Comparison of ENCODE assay signal across 26 mouse cellular contexts in genomic region chr11:88860641-88861040, GRCm38 (mm10). TPM values are rescaled to one million over a fixed set of nuclear protein-coding genes. Genes with fewer than 3 reads are reported as not detected.
DNase-seq lines count a peak whose midpoint lies in the region; ATAC-seq and TF ChIP-seq lines count a peak whose summit lies in the region.
"Had no signal": no experiment of that assay in that cellular context is flagged by ENCODE, and none has a peak within 500 bp of the region (broad histone marks: within the 10 kb centered on the region; RNA-seq: fewer than 3 reads in every experiment).

No protein-coding gene starts in this region.

- no peaks in the 10 kb centered on the region for H3K27me3 ChIP-seq in heart, embryonic 15.5 days
- no peaks in the 10 kb centered on the region; the same call in 1 of the 2 replicates for H3K27me3 ChIP-seq in kidney, embryonic 14.5 days (ENCODE audit: control insufficient read depth, insufficient read depth, low read length)
- H3K27me3 ChIP-seq: limb, embryonic 15.5 days; liver, embryonic 13.5 days; megakaryocyte, embryonic 14.5 days had no signal

- no peak overlapping the region for H3K4me2 ChIP-seq in heart, embryonic 15.5 days
- H3K4me2 ChIP-seq in kidney, embryonic 14.5 days (replicated peaks; ENCODE audit: low read depth, low read length), result no peak overlapping the region
- H3K4me2 ChIP-seq: forebrain, embryonic 13.5 days; hindbrain, embryonic 14.5 days; limb, embryonic 15.5 days; liver, embryonic 13.5 days; midbrain, embryonic 12.5 days; neural tube, embryonic 13.5 days had no signal

- H3K9ac ChIP-seq in heart, embryonic 15.5 days, result no peak overlapping the region
- H3K9ac ChIP-seq in kidney, embryonic 14.5 days (ENCODE audit: low read depth, low read length), result no peak overlapping the region
- H3K9ac ChIP-seq: forebrain, embryonic 13.5 days; hindbrain, embryonic 14.5 days; limb, embryonic 15.5 days; liver, embryonic 13.5 days; midbrain, embryonic 12.5 days; neural tube, embryonic 13.5 days had no signal

- H3K36me3 ChIP-seq in heart, embryonic 15.5 days, result no peaks in the 10 kb centered on the region
- no peaks in the 10 kb centered on the region for H3K36me3 ChIP-seq in kidney, embryonic 14.5 days (ENCODE audit: control insufficient read depth, insufficient read depth, low read length)
- H3K36me3 ChIP-seq: limb, embryonic 15.5 days; liver, embryonic 13.5 days; midbrain, embryonic 12.5 days; neural tube, embryonic 13.5 days had no signal

- no peak overlapping the region for H3K4me3 ChIP-seq in gastrocnemius, adult 2 months
- H3K4me3 ChIP-seq in heart, embryonic 15.5 days, result no peak overlapping the region
- H3K4me3 ChIP-seq in kidney, embryonic 14.5 days (ENCODE audit: low read length), result no peak overlapping the region
- H3K4me3 ChIP-seq: forebrain, embryonic 13.5 days; limb, embryonic 15.5 days; liver, embryonic 13.5 days; megakaryocyte, embryonic 14.5 days; midbrain, embryonic 12.5 days; neural tube, embryonic 13.5 days had no signal

- intact Hi-C loops in gastrocnemius, adult 2 months (cut with DNase I), result no loop called here
- intact Hi-C loops in gastrocnemius, postnatal 14 days (cut with DNase I; ENCODE audit: low total_unique reads), result no loop called here
- intact Hi-C loops in heart, postnatal 10 days (cut with DNase I), result loop anchor here (5.0 kb wide), 1 partner anchor 47 kb away; no protein-coding TSS in a partner anchor

- H3K9me3 ChIP-seq in heart, embryonic 15.5 days (replicated peaks), result no peaks in the 10 kb centered on the region
- H3K9me3 ChIP-seq in kidney, embryonic 14.5 days (ENCODE audit: control insufficient read depth, low read length), result no peaks in the 10 kb centered on the region
- H3K9me3 ChIP-seq: forebrain, embryonic 13.5 days; limb, embryonic 15.5 days; liver, embryonic 13.5 days; megakaryocyte, embryonic 14.5 days; midbrain, embryonic 12.5 days; neural tube, embryonic 13.5 days had no signal

- H3K4me1 ChIP-seq in heart, embryonic 15.5 days (replicated peaks), result peaks cover 54% of the 10 kb centered on the region
- H3K4me1 ChIP-seq in kidney, embryonic 14.5 days (ENCODE audit: control insufficient read depth, insufficient read depth, low read length), result peaks cover 34% of the 10 kb centered on the region

- ATAC-seq in heart, embryonic 15.5 days (replicated peaks; ENCODE audit: insufficient number of reproducible peaks, insufficient read depth, low FRiP score, low read depth), result no peak
- no peak for ATAC-seq in kidney, embryonic 14.5 days (ENCODE audit: low FRiP score, low TSS enrichment)
- ATAC-seq: activated CD4-positive, CD25-positive, alpha-beta regulatory T cell, adult 4 months; forebrain, embryonic 13.5 days had no signal

- H3K27ac ChIP-seq in gastrocnemius, adult 2 months, result peak overlapping the region; percentile 90
- 0 out of 2 replicates have a peak overlapping the region, but pooled peaks have one; percentile 14 for H3K27ac ChIP-seq in heart, embryonic 15.5 days
- H3K27ac ChIP-seq in kidney, embryonic 14.5 days (ENCODE audit: low read depth, low read length), result no peak overlapping the region
- H3K27ac ChIP-seq: forebrain, embryonic 13.5 days; hindbrain, embryonic 14.5 days; kidney, postnatal 0 days; limb, embryonic 15.5 days; liver, embryonic 13.5 days; midbrain, embryonic 12.5 days; neural tube, embryonic 13.5 days had no signal

- DNase-seq in gastrocnemius, adult 2 months, result no peak
- DNase-seq in gastrocnemius, postnatal 14 days, result no peak
- DNase-seq in heart, postnatal 10 days, result no peak
- peak; percentile 61 for DNase-seq in brain, adult 2 months (ENCODE audit: low read depth, low spot score)
- DNase-seq in cerebellum, adult 9-11 months, result peak; percentile 58
- DNase-seq: adrenal gland, adult 2 months; adrenal gland, postnatal 36 days; B cell, adult 2 months; gastrocnemius, postnatal 36 days; kidney, adult 18-20 months; kidney, postnatal 4 days; left cerebral cortex, postnatal 4 days; liver, embryonic 13.5 days; right cerebral cortex, postnatal 4 days; thymus, adult 18-20 months; thymus, postnatal 25 days had no signal

- TF ChIP-seq CTCF in gastrocnemius, adult 2 months (IDR thresholded peaks at IDR 0.05), result no peak

- 64% methylated on average over 3 of the region's 3 CpGs for WGBS in heart, embryonic 15.5 days
- 74% methylated on average over 3 of the region's 3 CpGs for WGBS in kidney, embryonic 14.5 days

RNA-seq across cellular contexts. Expression of gene Akap1, which starts 3.7 kb away (rescaled TPM):
- 10 to 100 TPM; 62.5 to 93.2 TPM for total RNA-seq in gastrocnemius, adult 2 months (2021)
- total RNA-seq in gastrocnemius, postnatal 14 days (2021), result 10 to 100 TPM; 57.4 to 62.0 TPM
- 44.2 and 45.8 TPM in 2 replicates for polyA plus RNA-seq in heart, embryonic 15.5 days (2015; fragmentation: Nextera tagmentation; extraction: Ambion mirVana)
- 100 to 1,000 TPM; 110 to 122 TPM for total RNA-seq in heart, postnatal 10 days (2021)
- polyA plus RNA-seq in kidney, embryonic 14.5 days (2014; fragmentation: Nextera tagmentation; extraction: Ambion mirVana), result 12.0 and 20.2 TPM in 2 replicates

Comparison
In these comparisons a context has a peak if more than half of its experiments do, and no peak if none do; other contexts are left out.
1. DNase-seq: peak in brain, adult 2 months (single experiment) and cerebellum, adult 9-11 months (single experiment); none in gastrocnemius, adult 2 months (single experiment), gastrocnemius, postnatal 14 days (single experiment) and heart, postnatal 10 days (0 of 2).